Mouse (Mus musculus): ENCODE results near the gene Vps8. TPM values are rescaled to one million over a fixed set of nuclear protein-coding genes. Genes with fewer than 3 reads are reported as not detected.

Gene Vps8
- polyA plus RNA-seq, 1 experiment from 2014 or later: 41.1 TPM

DNA sequence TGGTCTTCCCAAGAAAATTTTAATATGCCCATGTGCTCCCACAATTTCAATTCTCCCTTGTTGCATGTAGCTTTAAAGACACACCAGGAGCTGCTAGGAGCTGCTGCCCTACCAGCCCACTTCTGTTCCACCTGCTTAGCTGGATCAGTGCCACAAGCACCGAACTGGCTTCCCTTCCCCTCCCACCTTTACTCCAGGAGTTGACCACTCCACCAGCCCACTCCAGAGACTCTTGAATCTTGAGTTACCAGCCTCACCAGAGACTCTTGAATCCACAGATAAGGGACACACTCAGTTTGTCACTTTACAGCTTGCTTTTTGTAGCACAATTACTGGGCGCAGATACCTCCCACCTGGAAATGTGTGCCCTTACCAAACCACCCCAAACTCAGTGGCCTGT, 197.7 kb downstream of the Vps8 start:
- Histone ChIP-seq H3K4me1 (ENCODE audit: control insufficient read depth, insufficient read depth, low read length) (peaks cover 12% of the 10 kb centered on the region; the same call in 1 of the 2 replicates), H3K4me3 (replicated peaks; ENCODE audit: low read depth, low read length) (no peak overlapping the region), H3K27ac (replicated peaks; ENCODE audit: low read depth, low read length) (no peak overlapping the region), H3K27me3 (ENCODE audit: control insufficient read depth, insufficient read depth, low read length) (no peaks in the 10 kb centered on the region), H3K9ac (replicated peaks; ENCODE audit: low read length) (no peak overlapping the region), H3K4me2 (ENCODE audit: low read length) (no peak overlapping the region), H3K9me3 (ENCODE audit: control insufficient read depth, low read length) (no peaks in the 10 kb centered on the region), H3K36me3 (ENCODE audit: control insufficient read depth, insufficient read depth, low read length) (no peaks in the 10 kb centered on the region)
- 94% methylated on average over 2 of the region's 2 CpGs for WGBS
- DNase-seq: no peak
- ATAC-seq (ENCODE audit: low FRiP score, low TSS enrichment): no peak

DNA sequence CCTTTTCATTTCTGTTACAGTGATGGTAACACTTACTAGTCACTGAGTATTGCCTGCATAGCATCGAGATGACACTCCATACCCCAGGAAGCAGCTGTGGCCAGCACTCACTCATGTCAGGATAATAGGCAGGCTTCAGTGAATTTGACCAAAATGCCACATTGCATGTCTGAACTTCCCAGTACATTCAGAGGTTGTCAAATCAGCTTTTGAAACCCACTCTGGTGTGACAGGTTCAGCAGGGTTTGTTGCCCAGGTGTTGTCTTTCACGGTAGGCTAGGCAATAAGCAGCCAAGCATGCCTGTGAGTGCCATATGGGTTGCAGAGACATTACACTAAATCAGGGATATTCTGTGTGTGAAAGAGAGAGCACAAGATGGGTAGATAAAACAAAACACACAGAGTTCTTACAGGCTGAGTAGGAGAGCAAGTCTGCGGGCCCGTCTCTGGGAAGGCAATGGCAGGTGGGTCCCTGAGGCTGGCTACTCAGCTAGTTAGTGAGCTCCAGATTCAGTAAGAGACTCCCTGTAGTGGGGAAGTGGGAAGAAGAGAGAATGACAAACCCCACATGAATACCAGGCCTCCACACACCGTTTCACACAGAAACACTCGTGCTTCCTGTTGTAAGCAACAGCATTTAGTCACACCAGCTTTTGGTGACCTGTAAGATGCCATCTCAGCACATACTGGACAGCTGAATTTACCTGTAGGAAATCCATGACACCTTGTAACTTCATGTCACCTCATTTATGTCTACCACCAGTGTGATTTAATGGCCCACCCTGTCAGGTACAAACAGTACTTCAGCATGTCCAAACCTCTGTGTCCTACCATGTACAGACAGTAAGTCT, 203.1 kb downstream of the Vps8 start:
- ATAC-seq (ENCODE audit: low FRiP score, low TSS enrichment): no peak
- DNase-seq: no peak
- Histone ChIP-seq H3K4me1 (ENCODE audit: control insufficient read depth, insufficient read depth, low read length) (no peaks in the 10 kb centered on the region), H3K9ac (replicated peaks; ENCODE audit: low read length) (no peak overlapping the region), H3K27me3 (ENCODE audit: control insufficient read depth, insufficient read depth, low read length) (no peaks in the 10 kb centered on the region), H3K4me3 (replicated peaks; ENCODE audit: low read depth, low read length) (no peak overlapping the region), H3K4me2 (ENCODE audit: low read length) (no peak overlapping the region), H3K9me3 (ENCODE audit: control insufficient read depth, low read length) (no peaks in the 10 kb centered on the region), H3K27ac (replicated peaks; ENCODE audit: low read depth, low read length) (no peak overlapping the region), H3K36me3 (ENCODE audit: control insufficient read depth, insufficient read depth, low read length) (no peaks in the 10 kb centered on the region)
- WGBS: 46% methylated on average over 6 of the region's 6 CpGs

GRCm38 (mm10) chr16:21627248-21627647, 204.3 kb downstream of the Vps8 start:
- Histone ChIP-seq H3K4me1 (ENCODE audit: control insufficient read depth, insufficient read depth, low read length) (no peaks in the 10 kb centered on the region), H3K36me3 (ENCODE audit: control insufficient read depth, insufficient read depth, low read length) (no peaks in the 10 kb centered on the region), H3K9ac (replicated peaks; ENCODE audit: low read length) (no peak overlapping the region), H3K4me2 (ENCODE audit: low read length) (no peak overlapping the region), H3K27ac (replicated peaks; ENCODE audit: low read depth, low read length) (no peak overlapping the region), H3K4me3 (replicated peaks; ENCODE audit: low read depth, low read length) (no peak overlapping the region), H3K9me3 (ENCODE audit: control insufficient read depth, low read length) (no peaks in the 10 kb centered on the region), H3K27me3 (ENCODE audit: control insufficient read depth, insufficient read depth, low read length) (no peaks in the 10 kb centered on the region)
- WGBS: 68% methylated on average over 6 of the region's 6 CpGs
- DNase-seq: no peak
- ATAC-seq (ENCODE audit: low FRiP score, low TSS enrichment): no peak

GRCm38 (mm10) chr16:21628061-21628591, 205.2 kb downstream of the Vps8 start:
- H3K27me3 ChIP-seq (ENCODE audit: control insufficient read depth, insufficient read depth, low read length): no peaks in the 10 kb centered on the region
- H3K27ac ChIP-seq (replicated peaks; ENCODE audit: low read depth, low read length): no peak overlapping the region
- H3K36me3 ChIP-seq (ENCODE audit: control insufficient read depth, insufficient read depth, low read length): no peaks in the 10 kb centered on the region
- H3K9me3 ChIP-seq (ENCODE audit: control insufficient read depth, low read length): no peaks in the 10 kb centered on the region
- H3K9ac ChIP-seq (replicated peaks; ENCODE audit: low read length): no peak overlapping the region
- DNase-seq (peak; percentile 47), ATAC-seq (ENCODE audit: low FRiP score, low TSS enrichment) (no peak)
- 52% methylated on average over 13 of the region's 13 CpGs for WGBS
- peak overlapping the region; percentile 4; the same call in 1 of the 2 replicates for H3K4me2 ChIP-seq (ENCODE audit: low read length)
- H3K4me1 ChIP-seq (ENCODE audit: control insufficient read depth, insufficient read depth, low read length): no peaks in the 10 kb centered on the region
- no peak overlapping the region for H3K4me3 ChIP-seq (replicated peaks; ENCODE audit: low read depth, low read length)

DNA sequence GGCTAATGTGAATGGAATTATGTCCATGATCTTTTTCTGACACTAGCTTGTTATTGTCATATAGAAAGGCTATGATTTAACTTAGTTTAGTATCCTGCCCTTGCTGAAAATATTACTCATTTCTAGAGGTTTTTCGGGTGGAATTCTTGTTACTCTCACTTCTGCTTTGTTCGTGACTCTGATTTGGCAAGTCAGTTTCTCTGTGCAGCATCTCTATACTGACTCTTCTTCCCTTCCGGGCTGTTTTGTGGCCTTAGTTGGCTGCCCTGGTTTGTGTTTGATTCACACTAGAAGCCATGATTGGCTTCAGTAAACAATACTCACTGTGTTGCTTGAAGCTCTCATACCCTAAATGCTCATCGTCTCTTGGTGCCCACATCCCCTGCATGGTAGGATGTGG, 207.7 kb downstream of the Vps8 start:
- H3K4me1 ChIP-seq (ENCODE audit: control insufficient read depth, insufficient read depth, low read length): no peaks in the 10 kb centered on the region
- no peaks in the 10 kb centered on the region for H3K36me3 ChIP-seq (ENCODE audit: control insufficient read depth, insufficient read depth, low read length)
- ATAC-seq (ENCODE audit: low FRiP score, low TSS enrichment): no peak
- no peak overlapping the region for H3K4me3 ChIP-seq (replicated peaks; ENCODE audit: low read depth, low read length)
- 88% methylated on average over 4 of the region's 4 CpGs for WGBS
- no peak overlapping the region for H3K4me2 ChIP-seq (ENCODE audit: low read length)
- no peaks in the 10 kb centered on the region for H3K9me3 ChIP-seq (ENCODE audit: control insufficient read depth, low read length)
- H3K27ac ChIP-seq (replicated peaks; ENCODE audit: low read depth, low read length): no peak overlapping the region
- no peak overlapping the region for H3K9ac ChIP-seq (replicated peaks; ENCODE audit: low read length)
- DNase-seq: no peak
- no peaks in the 10 kb centered on the region for H3K27me3 ChIP-seq (ENCODE audit: control insufficient read depth, insufficient read depth, low read length)

- Histone ChIP-seq H3K4me1 (ENCODE audit: control insufficient read depth, insufficient read depth, low read length) (no peaks in the 10 kb centered on the region), H3K9me3 (ENCODE audit: control insufficient read depth, low read length) (no peaks in the 10 kb centered on the region), H3K9ac (replicated peaks; ENCODE audit: low read length) (no peak overlapping the region), H3K27ac (replicated peaks; ENCODE audit: low read depth, low read length) (no peak overlapping the region), H3K27me3 (ENCODE audit: control insufficient read depth, insufficient read depth, low read length) (no peaks in the 10 kb centered on the region), H3K36me3 (ENCODE audit: control insufficient read depth, insufficient read depth, low read length) (no peaks in the 10 kb centered on the region), H3K4me2 (ENCODE audit: low read length) (no peak overlapping the region), H3K4me3 (replicated peaks; ENCODE audit: low read depth, low read length) (no peak overlapping the region)
- no peak for ATAC-seq (ENCODE audit: low FRiP score, low TSS enrichment)
- DNase-seq: no peak
- 70% methylated on average over 4 of the region's 4 CpGs for WGBS
Observed at GRCm38 (mm10) chr16:21631815-21632222, 208.9 kb downstream of the Vps8 start.

- H3K27me3 ChIP-seq (ENCODE audit: control insufficient read depth, insufficient read depth, low read length): no peaks in the 10 kb centered on the region
- no peak for ATAC-seq (ENCODE audit: low FRiP score, low TSS enrichment)
- H3K36me3 ChIP-seq (ENCODE audit: control insufficient read depth, insufficient read depth, low read length): no peaks in the 10 kb centered on the region
- no peaks in the 10 kb centered on the region for H3K4me1 ChIP-seq (ENCODE audit: control insufficient read depth, insufficient read depth, low read length)
- no peak overlapping the region for H3K4me3 ChIP-seq (replicated peaks; ENCODE audit: low read depth, low read length)
- no peak for DNase-seq
- H3K9me3 ChIP-seq (ENCODE audit: control insufficient read depth, low read length): no peaks in the 10 kb centered on the region
- H3K4me2 ChIP-seq (ENCODE audit: low read length): no peak overlapping the region
- no peak overlapping the region for H3K27ac ChIP-seq (replicated peaks; ENCODE audit: low read depth, low read length)
- no peak overlapping the region for H3K9ac ChIP-seq (replicated peaks; ENCODE audit: low read length)
Observed at GRCm38 (mm10) chr16:21634460-21634859, 211.5 kb downstream of the Vps8 start.

GRCm38 (mm10) chr16:21636156-21636853, 213.4 kb downstream of the Vps8 start:
- no peak overlapping the region for H3K4me3 ChIP-seq (replicated peaks; ENCODE audit: low read depth, low read length)
- DNase-seq (no peak), ATAC-seq (ENCODE audit: low FRiP score, low TSS enrichment) (no peak)
- H3K27ac ChIP-seq (replicated peaks; ENCODE audit: low read depth, low read length): no peak overlapping the region
- peaks cover 4% of the 10 kb centered on the region; the same call in 1 of the 2 replicates for H3K36me3 ChIP-seq (ENCODE audit: control insufficient read depth, insufficient read depth, low read length)
- no peaks in the 10 kb centered on the region for H3K4me1 ChIP-seq (ENCODE audit: control insufficient read depth, insufficient read depth, low read length)
- no peak overlapping the region for H3K9ac ChIP-seq (replicated peaks; ENCODE audit: low read length)
- no peak overlapping the region for H3K4me2 ChIP-seq (ENCODE audit: low read length)
- WGBS: 90% methylated on average over 5 of the region's 5 CpGs
- H3K9me3 ChIP-seq (ENCODE audit: control insufficient read depth, low read length): no peaks in the 10 kb centered on the region
- H3K27me3 ChIP-seq (ENCODE audit: control insufficient read depth, insufficient read depth, low read length): no peaks in the 10 kb centered on the region
